Mouse (Mus musculus) thymus, adult 18-20 months (tissue): ENCODE measurements around the gene Foxl2.

Experiments
- DNase-seq, 2 experiments: peaks; one replicate each; pipeline ENCODE4 v3.0.0; 2022; ENCODE audit warnings: mixed read lengths in 2 of 2

Gene Foxl2

GRCm38 (mm10) chr9:98955103-98955715, at the start of gene Foxl2:
Gene Foxl2 (plus strand): TSS chr9:98955288.
- no peak for DNase-seq

- DNase-seq: no peak
Observed at GRCm38 (mm10) chr9:98920629-98921523, 34.2 kb upstream of the Foxl2 start.

- no peak for DNase-seq
Observed at GRCm38 (mm10) chr9:98923119-98923518, 32.0 kb upstream of the Foxl2 start.

GRCm38 (mm10) chr9:98924183-98924582, 30.9 kb upstream of the Foxl2 start:
- no peak for DNase-seq

GRCm38 (mm10) chr9:98929496-98929895, 25.6 kb upstream of the Foxl2 start:
- DNase-seq: no peak

- DNase-seq: no peak
Observed at GRCm38 (mm10) chr9:98932931-98933330, 22.2 kb upstream of the Foxl2 start.

- DNase-seq: no peak
Observed at GRCm38 (mm10) chr9:98935190-98935909, 19.7 kb upstream of the Foxl2 start.

GRCm38 (mm10) chr9:98939290-98939689, 15.8 kb upstream of the Foxl2 start:
- no peak for DNase-seq

- DNase-seq: no peak
Observed at GRCm38 (mm10) chr9:98952171-98953050, 2.7 kb upstream of the Foxl2 start.

GRCm38 (mm10) chr9:98953291-98953690, 1.8 kb upstream of the Foxl2 start:
- no peak for DNase-seq

- DNase-seq: no peak
Observed at GRCm38 (mm10) chr9:98953830-98954229, 1.3 kb upstream of the Foxl2 start.

GRCm38 (mm10) chr9:98954391-98955102, 541 bp upstream of the Foxl2 start:
- no peak for DNase-seq

- DNase-seq: no peak
Observed at GRCm38 (mm10) chr9:98955716-98956224, 682 bp downstream of the Foxl2 start.

GRCm38 (mm10) chr9:98956591-98957381, 1.7 kb downstream of the Foxl2 start:
- DNase-seq: no peak

GRCm38 (mm10) chr9:98957751-98958351, 2.8 kb downstream of the Foxl2 start:
- DNase-seq: no peak

- no peak for DNase-seq
Observed at GRCm38 (mm10) chr9:98958628-98959027, 3.5 kb downstream of the Foxl2 start.

- DNase-seq: no peak
Observed at GRCm38 (mm10) chr9:98959851-98960250, 4.8 kb downstream of the Foxl2 start.

GRCm38 (mm10) chr9:98960348-98960747, 5.3 kb downstream of the Foxl2 start:
- DNase-seq: no peak

- no peak for DNase-seq
Observed at GRCm38 (mm10) chr9:98961591-98962477, 6.7 kb downstream of the Foxl2 start.
